Mouse (Mus musculus) ES-Bruce4 (cell line): ENCODE measurements around the gene Mknk1.

ENCODE experiments used
- CTCF ChIP-seq: IDR thresholded peaks from one replicate; pipeline ENCODE4 v1.8.1; 2011; ENCODE audit warnings: low read depth, low read length
- EP300 ChIP-seq: IDR thresholded peaks from 2 replicates; pipeline ENCODE4 v1.6.1; 2011; ENCODE audit warnings: low read depth, low read length; ENCODE audit not compliant: insufficient read depth
- POLR2A ChIP-seq: IDR thresholded peaks from one replicate; pipeline ENCODE4 v1.8.1; 2011; ENCODE audit warnings: low read length; ENCODE audit not compliant: insufficient read depth

GRCm38 (mm10) chr4:115855100-115855499 lies 16.1 kb downstream of the Mknk1 start:
- TF ChIP-seq CTCF = no peak
- TF ChIP-seq EP300 = no peak
- no peak for TF ChIP-seq POLR2A
